Mouse (Mus musculus) urinary bladder, postnatal 25 days (tissue): Measurements from ENCODE around the gene Ntm.

Experiments
- DNase-seq: peaks from one replicate; pipeline ENCODE4 v3.0.0; 2022; ENCODE audit warnings: low spot score

Gene Ntm

DNA sequence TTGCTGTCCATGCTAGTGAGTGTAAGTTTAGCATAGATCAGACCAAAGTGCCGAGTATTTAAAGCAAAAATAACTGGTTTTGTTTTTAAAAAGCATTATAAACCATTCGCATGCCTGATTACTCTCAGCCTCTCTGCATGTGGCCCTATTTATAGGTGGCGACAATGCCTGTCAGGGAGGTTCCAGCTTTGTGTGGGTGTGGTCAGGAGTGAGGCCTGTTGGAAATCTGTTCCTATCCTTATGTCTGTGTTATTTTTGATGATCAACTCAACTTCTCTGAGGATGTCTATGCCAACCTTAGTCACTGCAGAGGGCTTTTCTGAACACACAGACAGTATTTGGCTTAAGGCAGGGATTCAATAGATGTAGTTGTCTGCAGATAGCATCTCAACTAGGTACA lies 78.9 kb downstream of the Ntm start:
- no peak for DNase-seq

DNA sequence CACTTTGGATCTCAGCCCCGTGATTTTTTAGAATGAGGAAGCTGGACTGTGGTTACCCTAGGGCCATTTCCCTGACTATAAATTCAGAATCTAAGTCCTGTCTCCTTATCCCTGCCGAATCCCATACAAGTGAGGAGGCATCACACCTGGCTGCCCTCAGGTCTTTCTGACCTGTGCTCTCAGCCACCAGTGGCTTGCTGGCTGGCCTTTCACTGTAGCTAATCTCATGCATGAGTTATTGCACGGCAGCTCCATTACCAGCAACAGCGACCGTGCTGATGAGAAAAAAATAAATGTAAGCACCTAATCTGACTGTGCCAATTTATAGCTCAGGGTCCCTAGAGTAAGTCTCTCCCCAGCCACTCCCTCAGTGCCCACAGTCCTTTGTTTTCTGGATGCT lies 81.3 kb downstream of the Ntm start:
- no peak for DNase-seq

DNA sequence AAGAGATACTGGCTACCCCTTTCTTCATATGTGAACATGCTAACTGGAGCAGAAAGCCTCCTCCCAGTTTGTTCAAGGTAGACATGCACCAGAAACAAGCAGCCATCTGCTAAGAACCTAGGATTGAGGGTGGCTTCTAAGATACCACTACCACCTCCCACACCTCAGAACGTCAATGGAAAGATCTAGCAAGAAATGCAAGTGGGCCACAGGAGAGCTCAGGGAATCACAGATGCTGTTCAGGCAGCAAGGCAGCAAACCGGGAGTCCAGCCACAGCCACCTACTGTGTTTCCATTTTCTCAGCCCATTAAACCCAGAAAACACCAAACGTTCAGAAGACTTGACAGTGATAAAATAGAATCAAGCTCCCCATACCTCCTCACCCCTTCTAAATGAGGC lies 85.4 kb downstream of the Ntm start:
- no peak for DNase-seq

DNA sequence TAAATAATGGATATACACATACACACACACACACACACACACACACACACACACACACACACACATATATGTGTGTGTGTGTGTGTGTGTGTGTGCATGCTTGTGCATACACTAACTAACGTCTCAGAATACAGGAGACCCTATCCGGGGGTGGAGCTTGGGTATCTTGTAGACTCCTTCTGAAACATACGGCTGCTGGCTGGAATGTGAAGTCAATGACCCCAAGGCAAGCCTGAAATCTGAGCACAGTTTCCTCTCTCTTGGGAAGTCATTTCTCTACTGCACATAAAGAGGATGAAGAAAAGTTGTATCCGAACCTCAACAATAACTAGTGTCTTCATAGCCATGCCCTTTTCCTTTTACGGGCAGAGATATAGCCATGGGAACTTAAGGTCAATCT lies 95.2 kb downstream of the Ntm start:
- DNase-seq = no peak

DNA sequence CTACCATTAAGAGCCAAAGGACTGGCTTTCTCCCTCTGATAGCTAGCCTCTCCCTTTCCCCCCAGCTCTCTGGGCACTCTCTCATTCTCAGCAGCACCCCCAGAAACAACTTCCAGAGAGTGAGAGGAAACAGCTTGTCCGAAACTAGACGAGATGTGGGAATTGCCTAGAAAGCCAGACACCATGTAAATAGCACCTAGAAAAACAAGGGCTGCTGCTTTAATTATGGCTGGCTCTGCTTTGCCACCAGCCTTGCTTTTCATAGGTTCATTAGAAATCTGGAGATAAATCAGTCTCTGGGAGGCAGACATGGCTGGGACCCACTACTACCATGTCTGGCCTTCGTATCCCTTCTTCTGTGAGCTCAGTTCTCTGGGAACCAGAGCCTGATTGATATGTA lies 96.1 kb downstream of the Ntm start:
- DNase-seq = no peak

DNA sequence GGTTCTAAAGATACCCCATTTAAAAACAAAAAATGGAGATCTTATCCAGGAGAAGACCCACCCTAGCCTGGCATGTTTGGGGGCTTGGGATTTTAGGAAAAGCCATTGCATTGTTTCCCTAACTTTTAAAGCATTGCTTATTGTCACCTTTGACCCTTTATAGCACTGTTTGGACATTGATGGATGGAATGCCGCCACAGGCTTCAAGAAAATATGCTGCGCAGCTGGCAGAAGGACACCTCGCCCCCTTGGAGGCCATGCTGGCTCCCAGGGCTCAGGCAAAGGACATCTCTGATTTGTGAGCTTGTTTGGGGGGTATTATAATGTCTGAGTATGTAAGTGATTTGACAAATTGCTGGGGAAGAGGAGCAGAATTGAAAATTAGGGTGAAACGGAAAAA lies 96.8 kb downstream of the Ntm start:
- DNase-seq = no peak

DNA sequence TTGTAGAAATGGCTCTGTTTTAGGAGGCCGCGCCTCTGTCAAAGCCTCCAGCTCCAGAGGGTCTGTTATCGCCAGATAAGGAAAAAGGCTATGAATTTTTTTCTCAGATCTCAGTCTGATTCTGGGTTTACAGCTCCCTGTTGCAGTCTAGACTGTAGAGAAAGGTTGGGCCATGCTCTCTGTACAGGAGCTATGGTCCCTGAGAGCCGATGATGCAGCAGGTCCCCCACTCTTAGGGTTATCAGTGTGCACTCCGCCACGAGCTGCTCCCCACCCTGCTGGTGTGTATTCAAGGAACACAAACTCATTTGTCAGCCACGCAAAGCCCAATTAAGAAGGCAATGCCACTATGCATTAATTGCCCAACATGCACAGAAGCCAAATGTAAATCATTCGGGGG lies 97.4 kb downstream of the Ntm start:
- no peak for DNase-seq

DNA sequence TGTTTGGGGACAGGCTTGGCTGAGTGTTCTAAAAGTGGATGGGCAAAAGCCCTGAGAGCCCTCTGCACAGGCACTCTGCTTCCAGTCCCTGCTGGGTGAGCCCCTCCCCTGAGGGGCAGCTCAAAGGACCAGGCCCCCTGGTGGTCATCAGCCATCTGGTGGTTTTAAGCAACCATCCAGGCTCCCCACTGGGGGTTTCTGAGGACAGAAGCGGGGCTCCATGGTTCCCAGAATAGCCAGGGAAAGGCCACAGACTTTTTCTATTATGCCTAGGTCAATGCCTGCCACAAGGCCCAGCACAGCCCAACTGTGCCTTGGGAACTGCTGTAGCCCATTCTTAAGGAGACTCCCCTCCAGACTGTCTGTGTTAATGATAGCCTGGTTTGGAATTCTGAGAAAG lies 98.1 kb downstream of the Ntm start:
- no peak for DNase-seq

DNA sequence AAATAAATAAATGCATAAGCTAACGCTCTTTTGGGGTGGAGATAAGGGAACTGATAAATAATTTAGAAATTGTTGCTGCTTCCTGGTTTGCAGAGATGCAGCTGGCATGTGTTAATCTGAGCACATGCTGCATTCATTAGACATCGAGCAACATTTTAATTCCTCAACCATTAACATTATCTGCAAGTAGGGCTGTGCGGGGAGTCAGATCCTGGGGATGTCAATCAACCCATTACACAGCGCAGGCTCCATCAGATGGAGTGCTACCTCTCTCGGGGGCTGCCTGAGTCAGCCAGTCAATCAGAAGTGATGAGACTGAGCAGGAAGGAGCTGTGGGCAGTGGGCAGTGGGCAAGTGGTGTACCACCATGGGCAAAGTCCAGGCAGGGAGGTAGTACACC lies 100.5 kb downstream of the Ntm start:
- DNase-seq = no peak

DNA sequence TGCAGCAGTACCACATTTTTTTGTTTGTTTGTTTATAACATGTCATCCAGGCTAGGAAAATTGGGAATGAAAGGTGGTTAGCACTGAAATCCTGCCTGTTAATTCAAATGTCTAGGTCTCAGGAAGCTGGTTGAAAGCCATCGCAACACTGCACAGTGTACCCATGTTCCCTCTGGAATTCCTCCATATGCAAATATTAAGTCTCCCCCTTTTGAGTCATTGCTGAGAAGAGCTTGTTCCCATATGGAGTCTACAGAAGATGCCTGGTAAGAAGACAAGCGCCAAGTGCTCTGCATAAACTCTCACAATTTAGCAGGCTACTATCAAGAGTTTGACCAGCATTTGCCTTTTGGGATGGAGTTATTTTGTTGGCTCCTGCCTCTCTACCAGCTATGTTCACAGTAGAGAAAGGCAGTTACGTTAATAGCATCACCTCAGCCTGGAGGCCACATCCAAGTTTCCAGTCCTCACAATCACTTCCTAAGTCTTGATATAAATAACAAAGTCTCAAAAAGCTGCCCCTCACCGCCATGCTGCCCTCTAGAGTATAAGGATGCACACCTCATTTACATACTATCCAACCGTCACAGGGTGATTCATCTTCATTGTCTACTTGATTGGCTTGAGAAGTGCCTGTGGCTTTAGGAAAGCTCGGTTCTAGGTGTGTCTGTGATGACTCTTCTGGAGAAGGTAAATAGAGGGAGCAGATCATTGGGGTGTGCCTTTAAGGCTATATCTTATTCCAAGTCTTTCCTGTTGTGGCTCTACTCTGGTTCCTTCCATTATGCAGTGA lies 103.5 kb downstream of the Ntm start:
- no peak for DNase-seq

DNA sequence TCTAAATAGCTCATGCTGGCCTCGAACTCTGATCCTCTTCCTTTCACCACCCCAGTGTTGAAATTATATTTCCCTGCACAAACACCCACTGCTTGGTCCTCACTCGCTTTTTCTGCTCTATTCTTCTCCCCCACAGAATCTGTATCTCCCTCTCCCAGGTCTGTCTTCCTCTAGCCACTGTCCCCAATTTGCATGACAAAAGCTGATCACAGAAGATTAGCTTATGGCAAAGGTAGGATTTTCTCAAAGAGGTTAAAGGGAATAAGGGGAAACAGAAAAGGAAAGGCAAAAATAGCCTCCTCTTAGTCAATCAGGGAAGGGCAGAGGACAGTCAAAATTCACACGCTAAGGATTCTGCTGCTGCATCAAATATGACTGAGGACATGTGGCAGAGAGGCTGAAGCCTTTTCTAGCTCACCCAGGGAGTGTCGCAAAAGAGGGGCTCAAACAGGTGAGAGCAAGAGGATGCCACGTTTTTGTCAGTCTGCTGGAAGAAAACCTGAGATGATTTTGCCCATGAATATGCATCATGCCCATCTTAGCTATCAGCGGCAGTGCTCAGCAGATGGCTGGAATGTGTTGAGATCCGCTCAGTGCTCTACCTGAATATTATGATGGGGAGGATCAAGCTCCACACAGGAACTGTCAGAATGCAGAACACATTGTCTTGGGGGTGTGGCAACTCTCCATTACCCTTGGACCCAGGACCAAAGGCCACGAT lies 114.0 kb downstream of the Ntm start:
- no peak for DNase-seq

DNA sequence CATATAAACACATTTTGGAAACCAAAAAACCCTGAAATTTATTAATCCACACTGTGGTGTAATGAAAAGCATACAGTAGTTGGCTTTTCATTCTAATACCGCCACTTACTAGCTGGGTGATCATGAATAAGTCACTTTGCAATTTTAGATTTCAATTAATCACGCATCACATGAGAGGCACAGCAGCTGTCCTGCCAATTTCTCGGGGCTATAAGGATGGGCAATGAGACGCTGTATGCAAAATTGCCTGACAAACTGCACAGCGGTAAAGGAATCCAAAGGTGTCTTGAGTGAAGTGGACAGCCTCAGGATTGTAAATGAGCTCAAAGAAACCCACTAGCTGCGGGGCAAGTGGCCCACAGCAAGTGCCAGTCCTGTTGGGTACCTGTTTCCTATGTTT lies 125.6 kb downstream of the Ntm start:
- DNase-seq = no peak

DNA sequence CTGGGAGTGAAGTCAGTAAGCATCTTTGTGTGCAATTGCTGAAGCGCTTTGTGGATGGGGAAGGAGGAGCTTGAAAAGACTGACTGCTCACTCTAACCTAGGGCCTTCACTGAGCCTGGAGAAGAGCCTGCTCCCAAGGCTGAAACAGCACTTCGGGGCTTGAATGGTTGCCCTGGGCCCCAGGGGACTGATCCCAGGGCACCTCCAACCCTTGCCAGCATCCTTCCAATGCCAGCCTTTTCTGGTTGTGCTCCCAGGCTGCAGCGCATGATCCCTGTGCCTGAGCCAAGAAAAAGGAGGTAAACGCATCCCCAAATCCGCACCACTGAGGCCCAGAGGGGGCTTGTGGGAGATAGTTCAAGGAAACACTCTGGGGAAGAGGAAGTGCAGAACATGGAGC lies 128.0 kb downstream of the Ntm start:
- no peak for DNase-seq

DNA sequence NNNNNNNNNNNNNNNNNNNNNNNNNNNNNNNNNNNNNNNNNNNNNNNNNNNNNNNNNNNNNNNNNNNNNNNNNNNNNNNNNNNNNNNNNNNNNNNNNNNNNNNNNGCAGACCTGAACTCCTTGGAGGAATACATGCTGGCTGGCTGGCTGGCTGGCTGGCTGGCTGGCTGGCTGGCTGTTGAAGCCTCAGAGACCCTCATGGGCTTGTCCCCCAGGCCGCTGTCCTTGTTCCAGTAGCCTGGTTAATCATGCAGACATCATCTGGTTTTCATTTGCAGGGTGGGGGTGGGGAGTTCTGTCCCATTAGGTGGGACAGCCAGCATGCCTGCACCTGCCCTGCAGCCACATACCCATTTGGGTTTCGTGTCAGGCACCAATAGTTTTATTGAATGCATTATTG lies 129.2 kb downstream of the Ntm start:
- no peak for DNase-seq

DNA sequence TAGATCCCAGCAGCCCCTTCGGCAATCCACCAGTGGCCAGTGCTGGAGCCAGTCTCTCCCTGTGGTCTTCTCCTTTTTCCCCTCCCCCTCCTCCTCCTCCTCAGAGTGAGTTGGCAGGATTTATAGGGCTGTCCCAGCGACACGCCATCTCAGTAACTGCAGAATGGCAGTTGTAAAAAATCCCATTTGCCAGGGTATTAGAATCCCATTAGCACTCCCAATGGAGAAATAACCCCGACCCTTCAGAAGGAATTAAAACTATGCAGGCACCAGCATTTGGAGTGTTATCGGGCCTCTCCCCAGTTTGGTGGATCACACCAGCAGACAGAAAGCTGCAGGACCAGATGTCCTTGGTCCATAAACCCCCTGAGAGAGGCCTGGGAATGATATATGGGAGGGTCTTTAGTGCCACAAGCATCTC lies 135.7 kb downstream of the Ntm start:
- no peak for DNase-seq

DNA sequence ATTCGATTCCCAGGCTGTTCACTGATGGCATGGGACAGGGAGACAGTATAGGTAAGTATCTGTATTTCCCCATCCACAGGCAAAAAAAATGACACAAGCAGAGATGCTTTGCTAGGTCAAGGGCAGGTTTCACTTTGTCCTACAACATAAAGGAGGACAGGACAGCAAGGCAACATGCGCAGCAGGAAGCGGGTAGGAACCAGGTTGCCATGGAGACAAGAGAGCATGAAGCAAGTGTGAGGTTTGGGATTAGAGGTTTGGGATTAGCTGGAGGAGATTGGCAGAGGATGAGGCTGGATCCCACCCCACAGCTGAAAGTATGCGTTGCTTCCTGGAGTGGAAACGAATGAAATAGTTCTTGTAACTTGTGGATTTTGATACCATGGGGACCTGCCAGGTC lies 137.7 kb downstream of the Ntm start:
- DNase-seq = no peak

DNA sequence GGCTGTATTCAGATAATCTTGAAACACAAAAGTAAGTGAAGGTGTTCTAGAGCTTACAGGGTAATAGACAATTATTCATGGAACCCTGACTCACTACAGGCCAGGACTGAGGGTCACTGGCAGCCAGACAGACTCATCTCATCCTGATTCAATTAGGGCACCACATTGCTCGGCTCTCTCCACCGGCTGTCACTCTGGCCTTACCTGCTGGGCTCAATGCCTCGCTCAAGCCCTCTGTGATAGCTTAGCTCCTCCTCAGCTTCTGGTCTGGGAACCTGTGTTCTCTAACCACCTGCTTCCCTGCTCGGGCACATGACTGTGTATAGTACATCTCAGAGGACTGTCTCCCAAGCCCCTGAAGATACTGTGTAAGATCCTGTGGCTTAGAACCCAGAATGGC lies 139.2 kb downstream of the Ntm start:
- DNase-seq = no peak

DNA sequence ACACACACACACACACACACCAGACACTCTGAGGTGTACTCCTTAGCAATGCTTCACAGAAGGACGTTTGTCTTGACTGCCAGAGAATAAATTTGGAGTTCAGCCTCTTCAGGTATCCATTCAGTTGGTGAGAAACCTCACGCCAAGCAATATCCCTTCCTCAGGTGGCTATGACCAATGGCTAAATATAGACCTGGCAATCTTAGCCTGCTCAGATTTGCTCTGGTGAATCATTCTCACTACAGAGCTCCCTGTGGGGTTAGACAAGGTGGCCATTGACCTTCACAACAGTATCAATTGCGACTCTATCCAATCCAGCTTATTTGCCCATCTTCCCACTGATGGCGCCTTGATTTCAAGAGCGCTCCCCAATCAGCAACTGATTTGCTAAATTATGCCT lies 150.3 kb downstream of the Ntm start:
- DNase-seq = no peak

DNA sequence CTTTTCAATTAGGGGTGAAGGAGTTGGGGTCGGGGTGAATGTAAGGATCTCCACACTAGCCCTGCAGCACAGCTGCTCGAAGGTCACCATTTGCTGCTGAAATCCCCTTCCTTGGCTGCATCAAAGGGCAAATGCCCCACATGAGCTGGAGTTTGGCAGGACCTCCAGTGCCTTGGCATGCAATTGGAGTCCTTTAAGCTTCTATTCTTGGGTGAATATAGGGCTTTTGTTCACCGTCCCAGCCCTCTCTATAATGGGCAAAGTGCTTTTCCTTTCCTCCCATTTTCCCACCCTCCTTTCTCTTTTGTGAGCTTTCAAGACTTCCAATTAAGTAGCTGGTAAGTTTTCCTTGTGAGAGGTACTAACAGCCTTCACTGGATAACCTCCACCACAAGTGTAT lies 156.2 kb downstream of the Ntm start:
- no peak for DNase-seq

DNA sequence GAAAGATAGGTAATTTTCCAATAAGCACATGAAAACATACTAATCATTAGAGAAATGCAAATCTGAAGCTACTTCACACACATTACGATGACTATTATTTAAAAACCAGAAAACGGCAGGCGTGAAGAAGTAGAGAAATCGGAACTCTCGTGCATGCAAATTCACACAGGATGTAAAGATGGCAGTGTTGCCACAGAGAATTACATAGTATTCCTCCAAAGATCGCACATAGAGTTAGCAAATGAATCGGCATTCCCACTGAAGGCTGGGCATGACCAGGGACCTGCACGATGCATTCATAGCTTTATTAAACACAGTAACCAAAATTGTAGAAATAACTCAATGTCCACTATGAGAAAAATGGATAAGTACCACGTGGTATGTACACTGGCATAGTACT lies 158.5 kb downstream of the Ntm start:
- DNase-seq = no peak

DNA sequence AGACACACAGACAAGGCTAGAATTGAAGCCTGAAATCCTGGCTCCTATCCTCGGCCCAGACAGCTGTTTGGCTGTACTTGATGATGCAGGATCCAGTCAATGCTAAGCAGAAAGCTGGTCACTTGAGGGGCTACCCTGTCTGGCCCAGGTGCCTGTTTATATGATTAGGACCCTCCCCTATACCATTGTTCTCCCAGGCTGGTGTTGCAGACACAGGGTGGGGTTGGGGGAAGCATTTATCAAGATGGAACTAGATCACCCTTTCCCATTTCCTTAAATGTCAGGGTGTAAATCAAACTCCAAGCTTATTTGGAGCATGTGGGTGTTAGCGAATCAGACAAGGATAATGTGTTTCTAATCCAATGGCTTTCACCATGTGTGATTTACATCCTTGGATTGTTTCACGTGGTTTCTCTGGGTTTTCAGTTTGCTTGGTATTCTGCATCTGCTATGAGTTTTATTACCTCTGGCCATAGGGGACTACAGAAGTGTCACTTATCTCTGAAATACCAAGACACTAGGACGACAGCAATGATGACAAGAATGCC lies 159.1 kb downstream of the Ntm start:
- DNase-seq = no peak

DNA sequence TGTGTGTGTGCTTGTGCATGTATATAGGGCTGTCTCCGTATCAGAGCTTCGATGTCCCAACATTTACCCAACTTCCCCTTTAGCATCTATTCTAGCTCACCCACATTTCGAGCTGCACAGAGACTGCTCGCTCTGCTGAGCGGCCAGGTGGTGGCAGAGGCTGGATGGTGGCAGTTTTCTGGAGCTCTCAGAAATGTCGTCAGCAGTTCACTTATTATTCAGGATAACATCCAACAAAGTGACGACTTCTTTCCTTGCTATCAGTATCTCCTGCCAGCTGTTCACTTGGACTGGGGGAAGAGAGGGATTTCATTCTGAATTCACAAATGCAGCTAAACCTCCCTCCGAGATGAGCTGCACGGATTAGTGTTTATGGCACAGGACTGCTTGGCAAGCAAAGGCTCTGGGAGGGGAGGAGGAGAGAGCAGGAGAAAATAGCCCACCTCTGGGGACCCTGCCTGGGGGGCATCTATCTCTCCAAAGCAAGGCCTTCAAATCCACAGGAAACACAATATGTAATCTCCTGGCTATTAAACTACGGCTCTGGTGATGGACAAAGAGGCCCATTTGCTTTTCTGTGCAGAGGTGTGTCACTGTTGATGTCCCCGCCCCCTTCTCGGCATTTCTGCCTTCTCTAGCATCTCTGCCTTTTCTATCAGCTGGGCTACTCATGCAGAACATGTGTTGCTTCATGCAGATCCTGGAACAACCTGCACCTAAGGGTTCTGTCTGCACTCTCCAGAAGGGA lies 159.8 kb downstream of the Ntm start:
- no peak for DNase-seq
